Mouse (Mus musculus): ENCODE data around the gene Twf2.

DNA sequence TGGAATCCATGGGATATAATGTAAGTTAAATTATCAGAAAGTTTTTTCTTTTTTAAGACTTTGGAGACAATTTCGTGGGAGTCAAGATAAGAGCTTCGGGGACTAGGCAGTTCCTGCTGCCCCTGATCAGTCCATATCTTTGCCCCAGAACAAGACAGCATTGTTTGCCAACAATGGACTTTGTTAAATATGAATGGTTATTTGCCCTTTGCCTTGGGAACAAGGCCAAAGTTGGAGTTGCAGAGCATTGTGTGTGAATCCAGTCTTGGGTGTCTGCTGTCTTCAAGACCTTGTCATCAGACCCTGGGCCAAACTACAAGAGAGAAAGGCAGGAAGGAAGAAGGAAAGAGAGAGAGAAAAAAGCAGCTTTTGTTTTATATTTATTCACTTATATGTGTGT is 36.2 kb upstream of the Twf2 start:
- TF ChIP-seq EP300 (IDR thresholded peaks at IDR 0.05; ENCODE audit: insufficient read depth, low read depth, low read length) (no peak), POLR2A (IDR thresholded peaks at IDR 0.05; ENCODE audit: insufficient read depth, low read length) (no peak), CTCF (IDR thresholded peaks at IDR 0.05; ENCODE audit: low read depth, low read length) (no peak)

Data from ES-Bruce4 (cell line).